Mouse (Mus musculus) testis, adult 10 weeks (tissue): Measurements from ENCODE around the gene Scd4. TPM values are rescaled to one million over a fixed set of nuclear protein-coding genes. Genes with fewer than 3 reads are reported as not detected.

Source experiments
- polyA plus RNA-seq: library from polyadenylated mRNA; stranded (reverse); fragments of 350-450 nt; fragmentation: Illumina TruSeq; extraction: RNeasy Lipid Tissue Mini Kit (QIAGEN cat#74804); gene quantifications from one replicate; pipeline ENCODE4 v1.2.3, GENCODE M21; 2014; ENCODE audit warnings: low read depth, low replicate concordance

Gene Scd4
- polyA plus RNA-seq = 0.56 TPM

DNA sequence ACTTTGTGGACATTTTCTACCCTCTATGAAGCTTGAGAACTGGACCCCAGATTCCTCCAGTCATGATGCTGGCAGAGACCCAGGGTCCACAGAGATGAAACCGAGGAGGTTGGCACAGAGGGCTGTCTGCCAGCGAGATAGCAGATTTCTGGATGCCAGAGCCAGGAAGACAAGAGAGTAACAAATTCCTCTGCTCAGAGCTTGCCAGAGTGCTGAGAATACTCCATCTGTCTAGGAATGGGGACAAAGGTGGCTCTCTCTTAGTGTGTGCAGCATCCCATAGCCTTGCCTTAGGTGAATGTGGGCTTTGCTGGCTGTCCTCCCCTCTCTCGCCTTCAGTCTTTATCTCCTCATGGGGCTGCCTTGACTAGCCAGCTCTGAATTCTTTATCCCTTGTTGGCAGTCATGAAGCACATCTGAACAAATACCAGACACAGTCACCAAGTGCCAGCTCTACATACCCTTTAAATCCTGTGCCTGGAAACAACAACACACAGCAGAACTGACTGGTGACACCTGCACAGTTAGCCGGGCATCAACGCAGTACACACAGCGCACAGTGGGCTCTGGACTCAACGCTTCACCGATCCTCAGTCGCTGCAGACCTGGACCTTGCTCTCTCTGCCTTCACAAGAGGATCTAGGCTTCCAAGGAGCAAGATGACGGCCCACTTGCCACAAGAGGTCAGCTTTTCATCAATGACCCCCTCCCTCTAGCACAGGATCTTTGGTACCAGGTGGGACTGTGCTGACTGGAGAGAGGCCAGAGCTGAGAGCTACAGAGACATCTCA lies at the start of gene Scd4:
Gene Scd4, plus strand, starts transcription at position 260 of the 791 bp plus-strand sequence.

DNA sequence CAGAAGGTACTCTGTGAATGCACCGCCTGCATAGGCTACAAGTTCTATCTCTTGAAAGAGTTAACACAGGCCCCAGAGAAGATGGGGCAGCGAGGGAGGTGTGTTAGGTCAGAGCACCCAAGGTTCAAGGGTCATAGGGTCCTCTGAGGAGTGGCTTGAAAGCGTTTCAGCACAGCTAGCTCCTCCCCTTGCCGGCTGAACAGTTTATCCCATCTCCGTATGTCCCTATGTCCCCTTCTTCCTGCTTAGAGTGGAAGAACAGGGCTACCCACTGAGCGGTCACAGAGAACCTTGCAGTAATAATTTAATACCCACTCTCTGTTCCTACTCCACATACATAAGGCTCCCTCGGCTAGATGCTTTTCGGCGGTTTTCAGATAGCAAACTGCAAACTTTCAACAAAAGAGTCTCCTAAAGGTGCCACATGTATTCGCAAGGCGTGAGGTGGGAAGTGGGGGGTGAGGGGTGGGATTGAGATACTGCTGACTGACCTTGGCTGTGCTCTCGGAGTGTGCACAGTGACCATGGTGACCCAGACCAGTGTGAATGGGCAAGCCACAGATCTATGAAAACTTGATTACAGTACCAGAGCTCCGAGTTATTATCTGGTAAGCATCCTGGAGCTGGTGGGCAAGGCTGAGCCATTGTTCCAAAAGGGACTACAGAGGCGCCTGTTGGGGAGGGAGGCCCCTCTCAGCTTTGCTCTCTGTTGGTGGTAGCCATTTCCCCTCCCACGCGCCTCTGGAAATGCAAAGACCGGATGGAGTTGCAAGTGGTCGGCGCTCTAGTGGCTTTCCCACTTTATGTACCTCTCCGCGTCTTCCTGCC lies 39.7 kb upstream of the Scd4 start, which contains the start of gene Scd2:
Gene Scd2, plus strand, starts transcription at position 734 of the 828 bp plus-strand sequence.

Other genes with a start within 250 kb of the Scd4 start
- 69.4 TPM for gene Chuk, start 225.6 kb upstream of the Scd4 start, polyA plus RNA-seq
- 11.8 TPM for gene Cwf19l1, start 197.2 kb upstream of the Scd4 start, polyA plus RNA-seq
- gene Bloc1s2, start 186.6 kb upstream of the Scd4 start, polyA plus RNA-seq = 72.1 TPM
- 4.5 TPM for gene Pkd2l1, start 140.7 kb upstream of the Scd4 start, polyA plus RNA-seq
- gene Scd3, start 129.8 kb upstream of the Scd4 start, polyA plus RNA-seq = 2.3 TPM
- gene Scd2, start 39.4 kb upstream of the Scd4 start, polyA plus RNA-seq = 82.3 TPM
- 16.7 TPM for gene Scd1, start 74.8 kb downstream of the Scd4 start, polyA plus RNA-seq
- 0.11 TPM for gene Wnt8b, start 160.4 kb downstream of the Scd4 start, polyA plus RNA-seq
- 0.13 TPM for gene Sec31b, start 212.8 kb downstream of the Scd4 start, polyA plus RNA-seq
- not detected for gene Gm20538, start 219.7 kb downstream of the Scd4 start, polyA plus RNA-seq
- gene Ndufb8, start 222.3 kb downstream of the Scd4 start, polyA plus RNA-seq = 69.4 TPM
- 15.3 TPM for gene Hif1an, start 229.8 kb downstream of the Scd4 start, polyA plus RNA-seq